Mouse (Mus musculus) ovary, postnatal 10 days (tissue): Measurements from ENCODE around the gene Hdac1.
A peak's percentile ranks its signal among the peaks of the same experiment; 100 is the strongest.
"Not testable (repeated sequence)": the region's sequence is repeated elsewhere in the genome, so short reads cannot be mapped to it uniquely, and the experiment has no call there.

Source experiments
- DNase-seq: peaks from one replicate; pipeline ENCODE4 v3.0.0; 2022; ENCODE audit warnings: low spot score

Hdac1 gene

DNA sequence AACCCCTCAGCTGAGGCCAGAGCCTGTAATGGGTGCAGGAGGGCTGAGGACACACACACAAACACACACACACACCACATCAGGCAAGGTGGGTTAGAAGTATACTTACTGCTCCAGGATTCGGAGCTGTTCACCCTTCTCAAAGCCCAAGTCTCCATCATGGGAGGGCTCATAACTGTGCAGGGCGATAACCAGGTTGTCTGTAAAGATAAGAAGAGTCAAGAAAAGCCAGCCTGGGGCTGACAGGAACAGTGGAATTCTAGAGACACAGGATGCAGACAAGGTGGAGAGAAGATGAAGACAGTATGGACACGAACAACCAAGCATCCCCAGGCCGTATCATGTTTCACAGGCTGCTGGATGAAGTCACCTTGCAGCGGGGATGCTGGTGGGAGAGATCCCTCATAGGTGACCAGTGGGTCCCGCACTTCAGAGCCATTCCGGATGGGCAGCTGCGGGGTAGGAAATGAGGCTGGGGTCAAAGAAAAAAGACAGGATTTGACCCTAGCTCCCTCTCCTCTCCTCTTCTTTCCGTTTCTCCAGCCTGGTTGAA, 14.8 kb upstream of the Hdac1 start:
- no peak for DNase-seq

DNA sequence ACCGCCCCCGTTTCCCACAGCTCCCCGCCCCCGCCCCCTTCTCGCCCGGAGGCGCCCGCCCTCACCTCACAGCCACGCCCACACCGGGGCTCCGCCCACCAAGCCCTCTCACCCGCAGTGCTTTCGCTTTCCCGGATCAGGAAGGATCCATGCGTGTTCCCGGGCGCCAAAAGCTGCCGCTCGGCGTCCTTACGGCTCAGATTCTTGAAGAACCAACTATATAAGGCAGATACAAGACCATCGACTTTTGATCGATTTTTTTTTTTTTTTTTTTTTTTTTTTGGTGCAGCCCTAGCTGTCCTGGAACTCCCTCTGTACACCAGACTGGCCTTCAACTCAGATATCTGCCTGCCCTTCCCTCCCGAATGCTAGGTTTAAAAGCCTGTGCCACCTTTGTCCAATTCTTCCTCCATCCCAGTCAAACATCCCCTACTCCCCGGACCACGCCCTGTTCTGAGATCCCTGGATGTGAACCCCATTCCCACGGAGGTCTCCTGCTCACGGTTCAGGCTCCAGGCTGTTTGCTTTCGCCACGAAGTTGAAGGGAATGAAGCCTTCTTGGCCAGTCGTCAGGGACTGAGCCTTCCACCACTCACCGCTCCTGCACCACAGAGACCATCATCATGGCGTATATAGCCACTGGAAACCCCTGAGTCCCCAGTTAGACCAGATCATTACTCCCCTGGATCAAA, 14.2 kb upstream of the Hdac1 start:
- DNase-seq: peak; percentile 66

DNA sequence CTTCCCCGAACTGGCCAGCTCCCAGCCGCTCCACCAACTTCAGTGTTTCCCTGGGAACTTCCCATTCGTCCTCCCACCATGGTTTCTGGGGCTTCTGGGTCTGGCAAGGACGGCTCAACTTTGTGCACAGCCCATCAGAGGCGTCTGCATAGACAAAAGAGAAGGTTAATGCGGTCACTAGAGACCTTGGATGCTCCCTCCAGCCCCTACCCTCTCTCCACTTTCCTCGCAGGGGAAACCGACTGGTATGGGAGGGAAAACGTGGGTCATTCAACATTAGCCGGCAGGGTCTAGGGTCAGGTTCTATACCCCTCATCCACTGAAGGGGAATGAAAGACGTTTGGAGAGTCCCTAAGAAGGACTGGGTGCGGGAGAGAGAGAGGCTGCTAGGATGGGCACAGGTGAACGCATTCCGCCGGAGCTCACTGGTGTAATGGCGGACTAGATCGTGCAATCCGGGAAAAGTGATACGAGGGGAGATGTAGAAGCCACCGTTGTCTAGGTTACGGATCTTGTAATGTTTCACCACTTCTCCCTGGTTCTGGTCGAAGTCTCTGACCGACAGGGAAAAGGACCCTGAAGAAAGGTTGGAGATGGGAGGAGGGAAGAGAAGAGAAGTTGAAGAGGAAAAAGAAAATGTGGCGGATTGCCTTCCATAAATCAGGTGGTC, 13.5 kb upstream of the Hdac1 start:
- peak; percentile 21 for DNase-seq

DNA sequence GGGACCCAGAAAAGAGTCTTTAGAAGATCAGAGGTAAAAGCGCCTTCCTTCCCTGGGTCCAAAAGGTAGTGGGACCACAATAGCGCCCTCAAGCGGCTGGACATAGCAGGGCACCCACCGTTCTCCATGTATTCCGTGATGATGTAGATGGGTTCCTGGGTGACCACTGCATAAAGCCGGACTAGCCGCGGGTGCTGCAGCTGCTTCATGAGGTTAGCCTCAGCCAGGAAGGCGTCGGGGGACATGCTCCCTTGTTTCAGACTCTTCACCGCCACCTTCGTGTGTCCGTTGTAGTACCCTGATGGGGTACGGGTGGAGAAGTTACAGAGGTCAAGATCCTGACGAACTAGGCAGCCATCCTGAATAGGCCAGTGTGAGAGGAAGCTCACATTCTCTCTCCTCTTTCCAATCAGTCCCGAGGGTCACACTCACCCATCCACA, 12.9 kb upstream of the Hdac1 start:
- peak; percentile 41 for DNase-seq

DNA sequence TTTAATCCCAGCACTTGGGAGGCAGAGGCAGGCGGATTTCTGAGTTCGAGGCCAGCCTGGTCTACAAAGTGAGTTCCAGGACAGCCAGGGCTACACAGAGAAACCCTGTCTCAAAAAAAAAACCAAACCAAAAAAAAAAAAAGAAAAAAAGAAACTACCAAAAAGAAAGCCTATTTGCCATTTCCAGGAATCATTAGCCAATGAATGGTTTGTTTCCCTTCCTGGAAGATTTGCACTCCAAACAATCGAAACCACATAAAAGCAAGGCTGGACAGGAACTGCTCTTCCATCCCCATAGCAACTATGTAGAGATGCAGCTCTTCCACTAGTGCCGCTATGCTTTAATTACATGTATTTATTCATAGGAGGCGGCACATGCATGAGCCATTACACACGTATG, 12.0 kb upstream of the Hdac1 start:
- DNase-seq: not testable (repeated sequence)

DNA sequence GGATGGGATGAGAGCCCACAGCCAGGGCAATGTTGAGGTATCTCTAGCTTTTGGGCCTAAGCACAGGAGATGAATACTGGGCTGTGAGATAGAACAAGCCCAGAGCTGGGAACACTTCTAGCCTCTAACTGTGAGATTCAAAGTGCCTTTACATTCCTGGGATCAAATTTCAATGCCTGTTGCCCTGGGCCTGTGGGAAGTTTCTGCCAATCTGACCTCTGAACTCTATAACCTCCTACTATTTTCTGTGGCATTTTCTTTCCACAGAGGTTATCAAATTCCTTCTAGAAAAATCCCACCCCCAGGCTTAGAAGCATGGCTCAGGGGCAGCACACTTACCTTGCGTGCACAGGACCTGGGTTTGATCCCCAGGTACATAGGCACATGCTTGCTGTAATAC, 7.8 kb upstream of the Hdac1 start:
- DNase-seq: no peak

DNA sequence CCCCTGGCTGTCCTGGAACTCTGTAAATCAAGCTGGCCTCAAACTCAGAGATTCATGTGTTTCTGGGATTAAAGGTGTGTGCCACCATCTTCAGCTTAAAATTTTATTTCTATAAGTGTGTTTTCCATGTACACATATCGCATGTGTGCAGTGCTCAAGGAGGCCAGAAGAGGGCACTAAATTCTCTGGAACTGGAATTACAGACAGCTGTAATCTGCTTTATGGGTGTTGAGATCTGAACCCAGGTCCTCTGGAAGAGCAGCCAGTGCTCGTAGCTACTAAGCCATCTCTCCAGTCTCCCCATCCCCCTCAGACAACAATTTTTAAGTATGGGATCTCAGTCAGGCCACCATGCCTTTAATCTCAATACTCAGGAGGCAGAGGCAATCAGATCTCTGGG, 6.8 kb upstream of the Hdac1 start:
- DNase-seq: no peak

DNA sequence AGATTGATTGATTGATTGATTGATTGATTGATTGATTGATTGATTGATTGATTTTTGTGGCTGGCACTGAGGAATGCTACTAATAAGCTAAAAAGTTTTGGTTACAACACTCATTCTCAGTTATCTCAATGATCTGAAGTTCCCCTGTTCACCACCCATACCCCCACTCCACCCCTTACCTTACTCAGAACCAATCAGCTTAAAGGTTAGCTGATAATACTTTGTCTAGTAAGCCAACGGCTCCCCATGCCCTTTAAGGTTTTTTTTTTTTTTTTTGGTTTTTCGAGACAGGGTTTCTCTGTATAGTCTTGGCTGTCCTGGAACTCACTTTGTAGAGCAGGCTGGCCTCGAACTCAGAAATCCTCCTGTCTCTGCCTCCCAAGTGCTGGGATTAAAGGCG, 5.1 kb upstream of the Hdac1 start:
- DNase-seq: not testable (repeated sequence)

DNA sequence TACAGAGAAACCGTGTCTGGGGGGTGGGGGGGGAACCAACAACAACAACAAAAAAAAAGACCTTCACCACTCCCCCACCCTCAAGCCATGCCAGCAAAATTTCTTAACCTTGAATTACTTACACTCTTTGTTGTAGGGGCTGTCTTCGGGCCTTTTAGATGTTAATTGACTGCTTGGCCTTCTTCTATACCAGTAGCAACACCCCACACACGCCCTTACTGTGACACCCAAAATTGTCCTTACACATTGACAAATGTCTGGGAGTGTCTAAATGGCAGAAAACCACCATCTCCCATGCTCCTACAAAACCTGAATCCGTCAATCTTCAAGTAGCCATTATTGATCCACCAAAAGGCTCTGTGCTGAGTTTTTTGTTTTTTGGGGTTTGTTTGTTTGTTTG, 1.6 kb upstream of the Hdac1 start:
- DNase-seq: no peak

DNA sequence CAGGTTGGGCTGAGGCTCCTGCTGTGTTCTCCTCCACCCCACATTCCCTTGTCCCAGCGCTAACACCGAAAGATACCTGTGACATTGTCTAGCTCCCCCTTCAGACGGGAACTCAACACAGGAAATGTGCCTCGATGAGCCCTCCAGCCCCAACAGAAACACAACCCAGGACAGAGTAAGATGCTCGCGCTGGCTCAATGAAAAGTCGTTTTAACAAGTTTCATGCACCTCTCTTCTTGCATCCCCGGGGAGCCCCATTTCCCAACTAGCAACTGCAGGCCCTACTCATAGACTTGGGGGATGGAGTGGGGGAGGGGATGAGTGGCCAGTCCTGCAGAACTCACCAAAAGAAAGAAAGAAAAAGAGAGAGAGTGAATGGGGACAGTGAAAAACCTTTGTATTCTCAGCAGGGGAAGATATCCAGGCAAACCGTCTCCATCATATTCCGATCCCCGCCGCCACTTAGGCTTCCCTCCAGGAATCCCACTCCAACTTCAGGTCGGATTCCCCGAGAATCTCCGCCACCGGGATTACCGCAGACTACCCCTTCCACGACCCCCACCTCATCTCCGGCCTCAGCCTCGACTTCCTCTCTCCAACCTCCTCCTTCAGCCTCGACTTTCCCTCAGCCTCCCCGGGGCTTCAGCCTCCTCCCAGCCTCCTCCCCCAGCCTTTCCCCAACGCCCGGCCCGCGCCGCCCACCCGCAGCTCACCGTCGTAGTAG, 483 bp downstream of the Hdac1 start:
- DNase-seq: no peak

DNA sequence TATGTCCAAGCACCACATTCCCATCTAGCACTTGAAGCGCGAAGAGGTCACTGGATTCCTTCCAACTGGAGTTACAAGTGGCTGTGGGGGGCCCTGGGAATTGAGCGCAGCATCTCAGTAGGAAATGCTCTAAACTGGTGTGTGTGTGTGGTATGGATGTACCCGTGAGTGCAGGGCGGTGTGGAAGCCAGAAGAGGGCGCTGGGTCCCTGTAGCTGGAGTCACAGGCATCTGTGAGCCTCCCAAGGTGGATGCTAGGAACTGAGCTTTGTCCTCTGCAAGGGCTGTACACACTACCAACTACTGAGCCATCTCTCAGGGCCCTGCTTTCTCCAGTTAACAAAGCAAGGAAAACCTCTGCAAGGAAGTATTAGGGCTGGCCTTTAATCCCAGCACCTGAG, 2.5 kb downstream of the Hdac1 start:
- DNase-seq: no peak

DNA sequence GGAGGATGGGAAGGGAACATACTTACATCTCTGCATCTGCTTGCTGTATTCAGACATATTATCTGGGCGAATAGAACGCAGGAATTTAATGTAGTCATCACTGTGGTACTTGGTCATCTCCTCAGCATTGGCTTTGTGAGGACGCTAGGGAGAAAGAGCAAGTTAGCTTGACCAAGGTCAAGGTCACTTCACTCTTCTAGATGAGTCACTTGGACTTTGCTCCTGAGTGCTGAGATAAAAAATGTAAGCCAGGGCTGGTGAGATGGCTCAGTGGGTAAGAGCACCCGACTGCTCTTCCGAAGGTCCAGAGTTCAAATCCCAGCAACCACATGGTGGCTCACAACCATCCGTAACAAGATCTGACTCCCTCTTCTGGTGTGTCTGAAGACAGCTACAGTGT, 13.6 kb downstream of the Hdac1 start:
- not testable (repeated sequence) for DNase-seq

DNA sequence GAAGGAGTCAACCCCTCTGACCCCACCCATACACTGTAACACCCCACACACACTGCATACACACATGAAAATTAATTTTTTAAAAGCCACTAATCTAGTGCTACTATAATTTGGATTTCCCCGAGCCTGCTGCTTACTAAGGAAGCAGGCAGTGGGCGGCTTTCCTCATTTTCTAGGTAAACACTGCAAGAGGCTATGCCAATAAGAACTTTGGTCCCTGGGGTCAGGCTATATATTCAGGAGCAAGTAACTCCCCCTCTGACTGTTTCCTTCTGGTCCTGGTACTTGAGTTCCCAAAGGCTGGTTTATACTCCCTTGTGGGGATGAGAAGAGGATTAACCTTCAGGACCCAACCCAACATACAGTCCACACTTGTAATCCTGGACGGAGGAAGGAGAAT, 16.6 kb downstream of the Hdac1 start:
- no peak for DNase-seq

DNA sequence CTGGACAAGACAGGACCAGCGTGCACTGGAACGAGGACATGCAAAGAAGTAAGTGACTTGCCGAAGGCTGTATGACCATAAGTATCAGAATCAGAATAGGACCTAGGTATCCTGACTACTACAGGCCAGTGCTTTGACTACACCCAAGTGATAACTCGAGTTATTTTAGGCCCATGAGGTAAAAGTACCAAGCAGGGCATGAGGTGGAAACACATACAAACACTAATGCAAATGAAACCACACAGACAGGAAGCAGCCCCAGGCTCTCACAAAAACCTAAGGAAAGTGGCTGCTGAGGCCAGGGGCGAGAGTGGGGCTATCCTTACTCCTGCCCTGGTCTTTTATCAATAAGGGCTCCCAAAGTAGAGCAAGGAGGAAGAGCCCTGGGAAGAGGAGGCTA, 17.2 kb downstream of the Hdac1 start:
- DNase-seq: no peak

DNA sequence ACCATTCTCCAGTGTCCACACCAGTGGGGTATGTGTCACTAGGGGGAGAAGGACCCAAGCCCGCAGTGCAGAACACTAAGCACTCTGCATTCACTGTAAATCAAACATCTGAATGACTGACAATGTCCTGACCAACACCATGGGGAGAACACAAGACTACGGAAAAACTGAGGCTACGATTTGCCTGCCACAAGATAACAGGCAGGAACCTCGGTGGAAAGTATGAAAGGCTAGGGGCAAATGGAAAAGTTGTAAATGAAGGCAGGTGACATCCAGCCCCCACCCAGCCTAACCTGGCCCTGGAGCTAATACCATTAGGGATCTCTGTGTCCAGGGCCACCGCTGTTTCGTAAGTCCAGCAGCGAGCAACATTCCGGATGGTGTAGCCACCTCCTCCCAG, 24.0 kb downstream of the Hdac1 start:
- DNase-seq: no peak

DNA sequence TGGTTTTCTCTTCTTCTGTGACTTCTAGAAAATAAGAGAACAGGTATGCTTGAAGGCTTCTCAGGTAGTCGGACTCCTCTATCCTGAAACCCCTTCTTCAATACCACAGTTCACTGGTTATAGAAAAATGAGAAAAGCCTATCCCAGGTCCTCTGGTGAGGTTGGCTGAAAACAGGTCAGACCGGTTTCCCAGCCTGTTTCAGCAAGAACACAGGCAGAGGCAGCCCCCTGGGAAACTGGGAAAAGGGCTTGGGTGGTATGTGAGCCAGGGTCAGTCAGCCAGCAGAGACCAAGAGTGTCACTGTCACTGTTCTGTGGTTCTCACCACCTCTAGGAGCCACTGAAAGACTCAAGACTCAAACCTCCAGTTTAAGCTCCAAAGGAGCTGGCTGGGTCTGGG, 25.6 kb downstream of the Hdac1 start:
- no peak for DNase-seq

DNA sequence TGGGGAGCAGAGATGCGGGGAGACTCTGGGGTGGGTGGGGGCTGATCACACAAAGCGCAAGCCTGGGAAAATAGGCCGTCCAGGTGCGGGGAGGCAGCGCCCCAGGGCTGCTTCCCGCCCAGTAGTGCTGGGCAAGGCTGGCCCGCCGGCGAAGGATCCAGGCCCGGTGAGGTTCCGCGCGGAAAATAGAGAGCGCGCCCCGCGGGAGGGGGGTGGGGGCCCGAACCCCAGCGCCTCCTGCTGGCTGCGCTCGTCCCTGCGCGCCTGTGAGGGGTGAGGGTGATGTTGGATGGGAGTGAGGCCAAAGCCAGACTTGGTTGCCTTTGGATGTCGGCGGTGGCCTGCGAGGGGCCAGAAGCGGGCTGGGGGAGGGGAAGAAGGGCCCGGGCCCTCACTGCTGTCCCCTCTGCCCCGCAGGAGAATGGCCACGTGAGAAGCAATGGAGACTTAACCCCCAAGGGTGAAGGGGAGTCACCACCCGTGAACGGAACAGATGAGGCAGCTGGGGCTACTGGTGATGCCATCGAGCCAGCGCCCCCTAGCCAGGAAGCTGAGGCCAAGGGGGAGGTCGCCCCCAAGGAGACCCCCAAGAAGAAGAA, 28.1 kb downstream of the Hdac1 start:
- peak; percentile 52 for DNase-seq

DNA sequence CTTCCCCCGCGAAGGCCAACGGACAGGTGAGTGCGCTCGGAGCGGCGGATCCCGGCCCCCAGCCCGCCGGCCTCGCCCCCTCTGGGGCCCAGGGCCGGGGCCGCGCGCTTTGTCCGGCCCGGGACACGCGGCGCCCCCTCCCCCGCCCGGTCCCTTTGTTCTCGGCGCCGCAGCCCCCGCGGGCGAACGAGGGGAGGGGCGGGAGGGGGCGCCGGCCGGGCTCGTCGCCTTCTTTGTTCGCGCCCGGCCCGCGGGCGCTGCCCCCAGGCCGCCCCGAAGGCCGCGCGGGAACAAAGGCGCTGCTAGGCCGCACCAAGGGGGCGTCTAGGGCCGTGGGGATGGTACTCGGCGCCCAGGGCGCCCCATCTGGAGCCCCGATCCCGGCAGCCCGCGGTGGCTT, 28.6 kb downstream of the Hdac1 start:
- DNase-seq: no peak

DNA sequence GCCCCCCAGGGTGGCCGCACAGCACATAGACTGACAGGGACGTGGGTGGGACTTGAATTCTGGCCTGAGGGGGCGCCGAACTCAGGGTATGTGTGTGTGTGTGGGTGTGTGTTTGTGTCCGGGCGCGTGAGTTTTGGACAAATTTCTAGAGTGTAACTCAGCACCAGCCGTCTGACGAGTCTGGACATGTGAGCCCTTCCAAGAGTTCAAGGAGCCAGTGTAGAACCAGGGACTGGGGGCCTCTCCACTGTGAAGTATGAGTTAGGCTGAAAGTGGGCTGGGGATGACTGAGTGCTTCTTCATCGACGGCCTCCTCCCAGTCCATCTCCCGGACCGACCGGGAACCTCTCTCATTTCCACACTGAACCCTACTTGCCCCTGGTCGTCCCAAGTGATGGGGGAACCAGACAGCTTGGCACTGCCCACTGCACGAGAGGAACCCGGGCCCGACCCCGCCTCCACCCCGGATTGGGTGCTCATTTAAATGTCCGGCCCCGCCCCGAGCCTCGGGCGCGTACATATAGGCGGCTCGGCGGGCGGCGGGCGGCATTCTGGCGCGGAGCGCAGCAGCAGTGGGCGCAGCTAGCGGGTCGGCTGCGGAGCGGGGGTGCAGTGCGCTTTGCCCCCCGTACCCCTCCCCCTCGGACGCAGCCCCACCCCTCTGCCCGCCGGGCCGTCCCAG, 29.3 kb downstream of the Hdac1 start, which contains the start of gene Marcksl1:
Gene Marcksl1, plus strand, starts transcription at position 496 of the 682 bp plus-strand sequence.
- peak; percentile 90 for DNase-seq

DNA sequence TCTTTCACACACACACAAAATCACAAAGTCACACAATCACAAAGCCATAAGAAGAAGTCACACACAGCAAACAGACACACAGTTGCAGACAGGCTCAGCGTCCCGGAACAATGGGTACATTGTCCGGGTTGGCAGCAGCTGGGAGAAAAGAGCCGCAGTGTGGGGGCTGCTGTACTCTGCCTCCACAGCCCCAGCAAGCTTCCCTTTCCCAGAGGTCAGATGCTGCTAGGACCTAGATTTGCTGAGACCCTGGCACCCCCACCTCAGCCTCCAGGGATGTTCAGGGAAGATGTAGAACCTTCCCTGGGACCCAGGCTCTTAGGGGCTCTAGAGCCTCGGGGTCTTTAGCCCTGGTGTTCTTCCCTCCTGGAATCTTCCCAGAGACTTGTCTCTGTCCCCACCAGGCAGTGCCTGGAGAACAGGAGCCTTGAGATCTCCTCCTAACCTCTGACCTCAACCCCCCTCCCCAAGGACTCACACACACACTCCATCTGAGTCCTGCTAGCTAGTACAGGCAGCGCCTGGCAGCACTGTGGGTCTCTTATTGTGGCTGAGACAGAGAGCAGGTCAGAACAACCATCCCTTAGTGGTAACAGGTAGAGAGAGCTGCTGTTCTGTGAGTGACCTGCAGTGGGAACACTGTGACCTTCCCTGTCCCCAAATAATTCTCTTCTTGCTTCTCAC, 31.0 kb downstream of the Hdac1 start:
- no peak for DNase-seq

DNA sequence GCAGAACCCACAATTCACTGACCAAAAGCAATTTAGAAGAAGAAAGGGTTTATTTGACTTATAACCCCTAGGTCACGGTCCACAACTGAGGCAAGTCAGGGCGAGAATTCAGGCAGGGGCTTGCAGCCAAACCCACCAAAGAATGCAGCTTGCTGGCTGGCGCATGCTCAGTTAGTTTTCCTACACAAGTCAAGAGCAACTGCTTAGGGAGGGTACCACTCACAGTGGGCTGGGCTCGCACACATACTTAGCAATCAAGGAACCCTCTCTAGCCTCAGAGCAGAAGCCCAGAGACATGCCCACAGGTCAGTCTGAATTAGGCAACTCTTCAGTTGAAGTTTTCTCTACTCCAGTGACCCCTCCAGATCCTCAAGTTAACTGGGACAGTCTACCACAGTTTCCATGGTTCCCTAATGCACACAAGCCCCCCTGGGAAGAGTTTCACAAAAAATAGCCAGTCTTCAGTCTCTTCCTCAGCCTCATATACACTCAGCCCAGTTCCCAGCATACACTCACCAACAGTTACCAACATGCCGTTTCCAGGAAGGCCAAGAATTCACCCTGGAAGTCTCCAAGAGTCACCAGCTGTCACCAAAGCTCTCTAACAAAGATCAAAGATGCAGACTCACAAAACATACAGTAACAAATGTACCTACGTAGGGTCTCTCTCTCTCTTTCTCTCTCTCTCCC, 31.6 kb downstream of the Hdac1 start:
- no peak for DNase-seq
